Mouse (Mus musculus): ENCODE measurements around the gene Slc16a5. TPM values are rescaled to one million over a fixed set of nuclear protein-coding genes. Genes with fewer than 3 reads are reported as not detected.
"Not testable (repeated sequence)": the region's sequence is repeated elsewhere in the genome, so short reads cannot be mapped to it uniquely, and the experiment has no call there.

Gene Slc16a5
- polyA plus RNA-seq, 1 experiment from 2014 or later: 0.13 TPM

- Histone ChIP-seq H3K4me3 (replicated peaks) (peak overlapping the region; percentile 69), H3K27ac (peak overlapping the region; percentile 88), H3K27me3 (peaks cover 5% of the 10 kb centered on the region; the same call in 1 of the 2 replicates), H3K4me2 (replicated peaks) (peak overlapping the region; percentile 75), H3K9ac (replicated peaks) (peak overlapping the region; percentile 77), H3K36me3 (peaks cover 19% of the 10 kb centered on the region), H3K4me1 (replicated peaks) (peaks cover 20% of the 10 kb centered on the region), H3K9me3 (no peaks in the 10 kb centered on the region)
- WGBS: 20% methylated on average over 25 of the region's 25 CpGs
- peak; percentile 59 for ATAC-seq
Observed at GRCm38 (mm10) chr11:115490441-115491355, 28.4 kb downstream of the Slc16a5 start.

- WGBS: under 1% methylated on average over 43 of the region's 43 CpGs
Observed at GRCm38 (mm10) chr11:115491356-115492083, 29.2 kb downstream of the Slc16a5 start, which contains the start of gene Nt5c. TSS of gene Nt5c (minus strand) at chr11:115491862.

DNA sequence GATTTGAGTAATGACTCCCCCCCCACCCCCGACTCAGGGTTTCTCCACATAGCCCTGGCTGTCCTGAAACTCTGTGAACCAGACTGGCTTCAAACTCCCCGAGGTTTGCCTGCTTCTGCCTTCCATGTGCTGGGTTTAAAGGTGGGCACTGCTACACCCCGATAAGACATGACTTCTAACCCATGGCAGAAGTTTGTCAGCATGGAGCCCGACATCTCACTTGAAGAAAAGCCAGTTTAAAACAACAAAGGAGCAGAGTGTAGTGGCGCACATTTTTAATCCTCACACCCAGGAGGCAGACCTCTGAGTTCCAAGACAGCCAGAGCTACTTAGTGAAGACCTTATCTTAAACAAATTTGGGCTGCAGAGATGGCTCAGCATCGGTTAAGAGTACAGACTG, 30.1 kb downstream of the Slc16a5 start:
- Histone ChIP-seq H3K4me2 (replicated peaks) (peak overlapping the region; percentile 75), H3K9me3 (no peaks in the 10 kb centered on the region), H3K27ac (no peak overlapping the region), H3K27me3 (peaks cover 5% of the 10 kb centered on the region; the same call in 1 of the 2 replicates), H3K4me1 (replicated peaks) (peaks cover 20% of the 10 kb centered on the region), H3K9ac (replicated peaks) (peak overlapping the region; percentile 77; the same call in 1 of the 2 replicates), H3K4me3 (replicated peaks) (peak overlapping the region; percentile 69), H3K36me3 (peaks cover 27% of the 10 kb centered on the region)
- ATAC-seq: no peak
- whole genome bisulfite sequencing: 33% methylated on average over 6 of the region's 6 CpGs

More at GRCm38 (mm10) chr11:115491356-115492083, 29.2 kb downstream of the Slc16a5 start, which contains the start of gene Nt5c:
- Histone ChIP-seq H3K4me2 (replicated peaks) (peak within 1 kb of the TSS; percentile 75), H3K4me1 (replicated peaks) (peaks cover 20% of the 10 kb centered on the region), H3K27me3 (peaks cover 5% of the 10 kb centered on the region; the same call in 1 of the 2 replicates), H3K36me3 (peaks cover 19% of the 10 kb centered on the region), H3K27ac (peak within 1 kb of the TSS; percentile 88), H3K4me3 (replicated peaks) (peak within 1 kb of the TSS; percentile 69), H3K9me3 (no peaks in the 10 kb centered on the region), H3K9ac (replicated peaks) (peak within 1 kb of the TSS; percentile 77)
- ATAC-seq: peak; percentile 93

GRCm38 (mm10) chr11:115496559-115496958, 34.3 kb downstream of the Slc16a5 start:
- H3K4me2 ChIP-seq (replicated peaks); H3K27ac ChIP-seq; H3K4me1 ChIP-seq (replicated peaks); H3K4me3 ChIP-seq (replicated peaks); H3K9ac ChIP-seq (replicated peaks); H3K9me3 ChIP-seq; H3K27me3 ChIP-seq; ATAC-seq: not testable (repeated sequence)
- 90% methylated on average over 9 of the region's 9 CpGs for WGBS
- peaks cover 48% of the 10 kb centered on the region for H3K36me3 ChIP-seq

GRCm38 (mm10) chr11:115502636-115503035, 40.4 kb downstream of the Slc16a5 start:
- peaks cover 28% of the 10 kb centered on the region for H3K4me1 ChIP-seq (replicated peaks)
- no peak overlapping the region for H3K27ac ChIP-seq
- H3K4me2 ChIP-seq (replicated peaks): no peak overlapping the region
- H3K36me3 ChIP-seq: peaks cover 70% of the 10 kb centered on the region
- no peaks in the 10 kb centered on the region for H3K9me3 ChIP-seq
- no peaks in the 10 kb centered on the region for H3K27me3 ChIP-seq
- no peak overlapping the region for H3K9ac ChIP-seq (replicated peaks)
- 94% methylated on average over 6 of the region's 6 CpGs for WGBS
- ATAC-seq: no peak
- no peak overlapping the region for H3K4me3 ChIP-seq (replicated peaks)

DNA sequence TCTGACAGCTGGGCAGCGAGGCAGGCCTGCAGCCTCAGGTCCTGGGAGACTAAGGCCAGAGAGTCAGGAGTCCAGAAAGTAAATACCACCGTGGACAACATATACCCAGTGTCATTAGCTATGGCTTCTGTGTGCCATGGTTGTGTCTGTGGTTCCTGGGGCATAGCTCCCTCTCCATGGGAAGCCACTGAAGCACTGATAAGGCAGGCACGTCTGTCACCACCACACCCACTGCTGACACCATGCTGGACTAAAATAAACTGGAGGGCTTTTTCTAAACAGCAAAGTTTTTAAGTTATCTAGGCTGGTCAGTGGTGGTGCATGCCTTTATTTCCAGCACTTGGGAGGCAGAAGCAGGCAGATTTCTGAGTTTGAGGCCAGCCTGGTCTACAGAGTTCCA, 44.3 kb downstream of the Slc16a5 start:
- peak overlapping the region; percentile 23; the same call in 1 of the 2 replicates for H3K4me2 ChIP-seq (replicated peaks)
- H3K9ac ChIP-seq (replicated peaks): no peak overlapping the region
- no peaks in the 10 kb centered on the region for H3K27me3 ChIP-seq
- no peak overlapping the region for H3K27ac ChIP-seq
- ATAC-seq: no peak
- H3K4me1 ChIP-seq (replicated peaks): peaks cover 65% of the 10 kb centered on the region
- 63% methylated on average over 3 of the region's 3 CpGs for WGBS
- no peaks in the 10 kb centered on the region for H3K9me3 ChIP-seq
- H3K36me3 ChIP-seq: peaks cover 37% of the 10 kb centered on the region
- H3K4me3 ChIP-seq (replicated peaks): no peak overlapping the region

DNA sequence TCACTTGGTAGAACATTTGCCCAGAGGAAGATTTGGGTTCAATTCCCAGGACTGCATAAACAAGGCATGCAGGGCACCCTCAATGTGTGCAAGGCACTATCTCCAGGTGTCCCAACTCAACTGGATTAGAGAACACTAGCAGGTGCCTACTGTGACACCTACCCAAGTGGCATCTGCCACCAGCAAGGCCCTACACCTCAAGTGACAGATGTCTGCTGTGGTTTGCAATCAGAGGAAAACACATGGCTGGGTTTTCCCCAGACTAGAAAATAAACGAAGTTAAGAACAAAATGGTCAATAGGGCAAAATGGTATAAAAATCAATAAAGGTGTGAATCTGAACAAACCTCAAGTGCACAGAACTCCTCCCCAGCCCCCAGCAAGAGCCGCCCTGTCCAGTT, 45.8 kb downstream of the Slc16a5 start:
- 88% methylated on average over 2 of the region's 2 CpGs for WGBS
- peaks cover 75% of the 10 kb centered on the region for H3K4me1 ChIP-seq (replicated peaks)
- no peak for ATAC-seq

GRCm38 (mm10) chr11:115509773-115510506, 47.7 kb downstream of the Slc16a5 start:
- H3K4me3 ChIP-seq (replicated peaks): peak overlapping the region; percentile 100
- H3K4me2 ChIP-seq (replicated peaks): peak overlapping the region; percentile 76
- WGBS: 33% methylated on average over 6 of the region's 6 CpGs
- ATAC-seq: no peak
- H3K36me3 ChIP-seq: peaks cover 20% of the 10 kb centered on the region
- peak overlapping the region; percentile 100 for H3K9ac ChIP-seq (replicated peaks)
- peak overlapping the region; percentile 49 for H3K27ac ChIP-seq
- H3K9me3 ChIP-seq: no peaks in the 10 kb centered on the region
- peaks cover 71% of the 10 kb centered on the region for H3K4me1 ChIP-seq (replicated peaks)
- H3K27me3 ChIP-seq: no peaks in the 10 kb centered on the region

More for the DNA sequence above, 45.8 kb downstream of the Slc16a5 start:
- Histone ChIP-seq H3K36me3 (peaks cover 25% of the 10 kb centered on the region), H3K9ac (replicated peaks) (no peak overlapping the region), H3K27me3 (no peaks in the 10 kb centered on the region), H3K9me3 (no peaks in the 10 kb centered on the region), H3K4me2 (replicated peaks) (0 out of 2 replicates have a peak overlapping the region, but pooled peaks have one; percentile 1), H3K27ac (no peak overlapping the region), H3K4me3 (replicated peaks) (no peak overlapping the region)

- Histone ChIP-seq H3K4me2 (replicated peaks) (peak overlapping the region; percentile 76), H3K27ac (peak overlapping the region; percentile 49), H3K4me3 (replicated peaks) (peak overlapping the region; percentile 100), H3K9me3 (no peaks in the 10 kb centered on the region), H3K9ac (replicated peaks) (peak overlapping the region; percentile 100), H3K36me3 (peaks cover 16% of the 10 kb centered on the region; the same call in 1 of the 2 replicates), H3K4me1 (replicated peaks) (peaks cover 68% of the 10 kb centered on the region), H3K27me3 (no peaks in the 10 kb centered on the region)
- WGBS: 59% methylated on average over 5 of the region's 5 CpGs
- ATAC-seq: no peak
Observed at GRCm38 (mm10) chr11:115510507-115510888, 48.2 kb downstream of the Slc16a5 start.

GRCm38 (mm10) chr11:115511121-115511520, 48.8 kb downstream of the Slc16a5 start:
- Histone ChIP-seq H3K27me3 (no peaks in the 10 kb centered on the region), H3K27ac (no peak overlapping the region), H3K36me3 (peaks cover 16% of the 10 kb centered on the region; the same call in 1 of the 2 replicates), H3K9me3 (no peaks in the 10 kb centered on the region), H3K4me2 (replicated peaks) (peak overlapping the region; percentile 76), H3K4me1 (replicated peaks) (peaks cover 65% of the 10 kb centered on the region), H3K4me3 (replicated peaks) (peak overlapping the region; percentile 100), H3K9ac (replicated peaks) (peak overlapping the region; percentile 100)
- WGBS: 64% methylated on average over 2 of the region's 2 CpGs
- ATAC-seq: no peak

- Histone ChIP-seq H3K4me1 (replicated peaks) (peaks cover 56% of the 10 kb centered on the region), H3K27ac (peak overlapping the region; percentile 92), H3K27me3 (no peaks in the 10 kb centered on the region), H3K9ac (replicated peaks) (peak overlapping the region; percentile 100), H3K9me3 (no peaks in the 10 kb centered on the region), H3K4me3 (replicated peaks) (peak overlapping the region; percentile 100), H3K36me3 (peaks cover 9% of the 10 kb centered on the region; the same call in 1 of the 2 replicates), H3K4me2 (replicated peaks) (peak overlapping the region; percentile 76)
- no peak for ATAC-seq
- 26% methylated on average over 3 of the region's 3 CpGs for WGBS
Observed at GRCm38 (mm10) chr11:115512004-115512403, 49.7 kb downstream of the Slc16a5 start.
